Mouse (Mus musculus): Measurements from ENCODE around the gene Ip6k3. TPM values are rescaled to one million over a fixed set of nuclear protein-coding genes. Genes with fewer than 3 reads are reported as not detected.

Gene Ip6k3
- polyA plus RNA-seq, 1 experiment from 2014 or later: 0.07 TPM

DNA sequence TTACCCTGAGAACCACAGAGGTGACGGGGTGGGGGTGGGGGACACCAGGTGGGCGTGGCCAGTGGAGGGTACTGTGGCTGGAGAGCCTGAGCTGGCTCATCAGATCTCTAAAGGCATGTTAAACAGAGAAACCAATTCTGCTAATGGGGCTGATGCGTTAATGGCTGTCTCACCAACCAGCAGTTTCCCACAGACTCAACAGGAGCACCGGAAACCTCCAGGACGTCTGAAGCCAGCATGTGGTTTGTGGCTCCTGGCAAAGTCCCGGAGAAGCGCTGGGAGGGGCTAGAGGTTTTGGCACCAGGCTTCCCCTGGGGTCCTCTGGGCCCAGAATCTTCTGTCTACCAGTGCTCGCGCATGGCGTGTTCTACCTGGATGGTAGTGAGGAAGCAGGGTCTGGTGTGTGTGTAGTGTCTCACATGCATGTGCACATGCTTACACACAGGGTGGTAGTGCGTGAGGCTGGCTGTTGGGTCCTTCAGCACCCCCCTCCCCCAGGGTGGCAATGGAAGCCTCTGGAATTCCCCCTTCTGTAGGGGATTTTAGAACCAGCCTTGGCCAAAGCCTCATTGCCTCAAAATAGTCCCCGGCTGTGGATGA lies 12.2 kb upstream of the Ip6k3 start:
- no peak for ATAC-seq (ENCODE audit: borderline replicate concordance, extremely low read depth, low FRiP score, low TSS enrichment)
- H3K36me3 ChIP-seq: no peaks in the 10 kb centered on the region
- peaks cover 10% of the 10 kb centered on the region; the same call in 1 of the 2 replicates for H3K4me1 ChIP-seq
- H3K9ac ChIP-seq: no peak overlapping the region
- H3K4me2 ChIP-seq: no peak overlapping the region
- no peak overlapping the region for H3K27ac ChIP-seq
- no peaks in the 10 kb centered on the region for H3K27me3 ChIP-seq
- H3K9me3 ChIP-seq: no peaks in the 10 kb centered on the region
- no peak overlapping the region for H3K4me3 ChIP-seq
- 63% methylated on average over 12 of the region's 12 CpGs for WGBS

GRCm38 (mm10) chr17:27178427-27179177 lies 11.0 kb upstream of the Ip6k3 start:
- Histone ChIP-seq H3K27me3 (no peaks in the 10 kb centered on the region), H3K4me2 (no peak overlapping the region), H3K4me1 (peaks cover 10% of the 10 kb centered on the region; the same call in 1 of the 2 replicates), H3K4me3 (no peak overlapping the region), H3K9ac (no peak overlapping the region), H3K9me3 (no peaks in the 10 kb centered on the region), H3K27ac (no peak overlapping the region), H3K36me3 (no peaks in the 10 kb centered on the region)
- WGBS: 87% methylated on average over 17 of the region's 17 CpGs
- ATAC-seq (ENCODE audit: borderline replicate concordance, extremely low read depth, low FRiP score, low TSS enrichment): no peak

- H3K4me2 ChIP-seq: no peak overlapping the region
Measured at GRCm38 (mm10) chr17:27178019-27178418, 10.4 kb upstream of the Ip6k3 start.

DNA sequence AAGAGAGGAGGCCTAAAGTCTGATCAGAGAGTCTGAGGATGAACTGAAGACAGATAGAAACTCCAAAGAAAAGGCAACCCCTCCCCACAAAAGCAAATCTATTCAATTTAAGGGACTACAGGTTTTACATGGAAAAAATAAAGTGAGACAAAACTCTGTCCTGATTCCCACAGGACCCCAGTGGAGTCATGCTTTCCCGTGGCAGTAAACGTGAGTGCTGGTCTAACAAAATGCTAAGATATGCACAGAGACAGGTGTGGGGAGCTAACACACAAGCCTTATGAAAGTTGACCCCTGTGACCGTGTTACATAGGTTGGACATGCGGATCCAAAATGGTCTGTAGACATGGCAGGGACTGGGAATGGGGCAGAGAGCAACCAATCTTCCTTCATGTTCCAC lies 9.2 kb upstream of the Ip6k3 start:
- no peaks in the 10 kb centered on the region for H3K36me3 ChIP-seq
- ATAC-seq (ENCODE audit: borderline replicate concordance, extremely low read depth, low FRiP score, low TSS enrichment): no peak
- no peak overlapping the region for H3K4me3 ChIP-seq
- H3K9me3 ChIP-seq: no peaks in the 10 kb centered on the region
- H3K27ac ChIP-seq: no peak overlapping the region
- H3K4me1 ChIP-seq: peaks cover 10% of the 10 kb centered on the region; the same call in 1 of the 2 replicates
- no peak overlapping the region for H3K4me2 ChIP-seq
- WGBS: 87% methylated on average over 4 of the region's 4 CpGs
- H3K9ac ChIP-seq: no peak overlapping the region
- no peaks in the 10 kb centered on the region for H3K27me3 ChIP-seq

More at GRCm38 (mm10) chr17:27178019-27178418, 10.4 kb upstream of the Ip6k3 start:
- no peak overlapping the region for H3K9ac ChIP-seq
- peaks cover 10% of the 10 kb centered on the region; the same call in 1 of the 2 replicates for H3K4me1 ChIP-seq
- H3K4me3 ChIP-seq: no peak overlapping the region
- no peaks in the 10 kb centered on the region for H3K36me3 ChIP-seq
- no peak overlapping the region for H3K27ac ChIP-seq
- ATAC-seq (ENCODE audit: borderline replicate concordance, extremely low read depth, low FRiP score, low TSS enrichment): no peak
- WGBS: 85% methylated on average over 9 of the region's 9 CpGs
- H3K27me3 ChIP-seq: no peaks in the 10 kb centered on the region
- no peaks in the 10 kb centered on the region for H3K9me3 ChIP-seq

- ATAC-seq (ENCODE audit: borderline replicate concordance, extremely low read depth, low FRiP score, low TSS enrichment): no peak
- WGBS: 67% methylated on average over 3 of the region's 3 CpGs
- H3K4me3 ChIP-seq: no peak overlapping the region
Measured at GRCm38 (mm10) chr17:27176287-27176686, 8.7 kb upstream of the Ip6k3 start.

GRCm38 (mm10) chr17:27175196-27175874 lies 7.7 kb upstream of the Ip6k3 start:
- ATAC-seq (ENCODE audit: borderline replicate concordance, extremely low read depth, low FRiP score, low TSS enrichment): no peak
- Histone ChIP-seq H3K9ac (no peak overlapping the region), H3K9me3 (no peaks in the 10 kb centered on the region), H3K4me2 (no peak overlapping the region), H3K4me3 (no peak overlapping the region), H3K27ac (no peak overlapping the region), H3K36me3 (no peaks in the 10 kb centered on the region), H3K27me3 (no peaks in the 10 kb centered on the region), H3K4me1 (peaks cover 10% of the 10 kb centered on the region; the same call in 1 of the 2 replicates)
- WGBS: 31% methylated on average over 14 of the region's 14 CpGs

More at GRCm38 (mm10) chr17:27176287-27176686, 8.7 kb upstream of the Ip6k3 start:
- Histone ChIP-seq H3K9ac (no peak overlapping the region), H3K36me3 (no peaks in the 10 kb centered on the region), H3K4me2 (no peak overlapping the region), H3K9me3 (no peaks in the 10 kb centered on the region), H3K4me1 (peaks cover 10% of the 10 kb centered on the region; the same call in 1 of the 2 replicates), H3K27ac (no peak overlapping the region), H3K27me3 (no peaks in the 10 kb centered on the region)

- Histone ChIP-seq H3K4me3 (no peak overlapping the region), H3K36me3 (no peaks in the 10 kb centered on the region), H3K27ac (no peak overlapping the region), H3K9me3 (no peaks in the 10 kb centered on the region), H3K9ac (no peak overlapping the region), H3K27me3 (no peaks in the 10 kb centered on the region), H3K4me1 (peaks cover 10% of the 10 kb centered on the region; the same call in 1 of the 2 replicates), H3K4me2 (no peak overlapping the region)
- ATAC-seq (ENCODE audit: borderline replicate concordance, extremely low read depth, low FRiP score, low TSS enrichment): no peak
- WGBS: 59% methylated on average over 3 of the region's 3 CpGs
Measured at GRCm38 (mm10) chr17:27173715-27174114, 6.1 kb upstream of the Ip6k3 start.

- H3K27me3 ChIP-seq: no peaks in the 10 kb centered on the region
- no peak overlapping the region for H3K9ac ChIP-seq
- peaks cover 10% of the 10 kb centered on the region; the same call in 1 of the 2 replicates for H3K4me1 ChIP-seq
- H3K4me2 ChIP-seq: no peak overlapping the region
- no peak overlapping the region for H3K27ac ChIP-seq
- no peak for ATAC-seq (ENCODE audit: borderline replicate concordance, extremely low read depth, low FRiP score, low TSS enrichment)
- H3K9me3 ChIP-seq: no peaks in the 10 kb centered on the region
- H3K4me3 ChIP-seq: no peak overlapping the region
- 57% methylated on average over 9 of the region's 9 CpGs for WGBS
- H3K36me3 ChIP-seq: no peaks in the 10 kb centered on the region
Measured at GRCm38 (mm10) chr17:27172459-27172858, 4.9 kb upstream of the Ip6k3 start.

DNA sequence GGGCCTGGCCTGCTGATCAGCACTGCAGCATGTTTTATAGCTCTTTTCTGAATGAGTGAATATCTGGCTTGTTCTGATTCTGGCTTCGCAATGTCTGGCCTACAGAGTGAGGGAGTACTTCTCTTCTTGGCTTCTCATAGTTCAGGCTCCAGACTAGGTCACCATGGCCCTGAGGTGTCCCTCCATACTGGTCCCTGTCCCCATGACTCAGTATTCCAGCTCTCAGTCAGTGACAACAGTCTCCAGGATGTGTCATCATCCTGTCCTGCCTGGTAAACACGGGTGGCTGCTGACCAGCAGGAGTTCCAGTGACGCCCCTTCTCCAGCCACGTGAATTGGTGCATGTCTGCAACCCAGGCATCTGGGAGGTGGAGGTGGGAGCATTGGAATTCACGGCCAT lies 3.5 kb upstream of the Ip6k3 start:
- H3K4me3 ChIP-seq: no peak overlapping the region
- peaks cover 9% of the 10 kb centered on the region; the same call in 1 of the 2 replicates for H3K4me1 ChIP-seq
- no peak overlapping the region for H3K9ac ChIP-seq
- no peaks in the 10 kb centered on the region for H3K9me3 ChIP-seq
- 63% methylated on average over 5 of the region's 5 CpGs for WGBS
- no peaks in the 10 kb centered on the region for H3K36me3 ChIP-seq
- H3K27ac ChIP-seq: no peak overlapping the region
- no peak overlapping the region for H3K4me2 ChIP-seq
- ATAC-seq (ENCODE audit: borderline replicate concordance, extremely low read depth, low FRiP score, low TSS enrichment): no peak
- no peaks in the 10 kb centered on the region for H3K27me3 ChIP-seq

GRCm38 (mm10) chr17:27169952-27170695 lies 2.5 kb upstream of the Ip6k3 start:
- Histone ChIP-seq H3K9ac (no peak overlapping the region), H3K4me2 (no peak overlapping the region)

DNA sequence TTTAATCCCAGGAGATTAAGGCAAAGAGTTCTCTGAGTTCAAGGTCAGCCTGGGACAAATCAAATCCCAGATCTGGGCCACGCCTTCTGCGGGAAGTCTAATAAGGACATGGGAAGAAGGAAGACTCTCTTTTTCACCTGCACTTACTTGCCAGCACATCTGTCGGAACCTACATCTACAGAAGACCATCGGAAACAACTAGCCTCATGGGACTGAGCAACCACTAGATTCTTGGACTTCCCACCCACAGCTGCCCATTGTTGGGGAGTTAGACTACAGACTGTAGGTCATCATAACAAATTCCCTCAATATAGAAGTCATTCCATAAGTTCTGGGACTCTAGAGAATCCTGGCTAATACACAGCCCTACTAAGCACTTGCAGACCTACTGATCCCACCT lies 974 bp upstream of the Ip6k3 start:
- ATAC-seq (ENCODE audit: borderline replicate concordance, extremely low read depth, low FRiP score, low TSS enrichment): no peak
- H3K4me1 ChIP-seq: no peaks in the 10 kb centered on the region
- no peak overlapping the region for H3K4me3 ChIP-seq
- H3K36me3 ChIP-seq: no peaks in the 10 kb centered on the region
- 85% methylated on average over 4 of the region's 4 CpGs for WGBS
- H3K27ac ChIP-seq: no peak overlapping the region
- H3K9me3 ChIP-seq: no peaks in the 10 kb centered on the region
- H3K9ac ChIP-seq: no peak overlapping the region
- no peak overlapping the region for H3K4me2 ChIP-seq
- no peaks in the 10 kb centered on the region for H3K27me3 ChIP-seq

More at GRCm38 (mm10) chr17:27169952-27170695, 2.5 kb upstream of the Ip6k3 start:
- Histone ChIP-seq H3K27me3 (no peaks in the 10 kb centered on the region), H3K4me3 (no peak overlapping the region), H3K36me3 (no peaks in the 10 kb centered on the region), H3K4me1 (no peaks in the 10 kb centered on the region), H3K9me3 (no peaks in the 10 kb centered on the region), H3K27ac (no peak overlapping the region)
- ATAC-seq (ENCODE audit: borderline replicate concordance, extremely low read depth, low FRiP score, low TSS enrichment): no peak
- WGBS: 66% methylated on average over 11 of the region's 11 CpGs
